Mouse (Mus musculus): Measurements from ENCODE around the gene Igdcc3.

- TF ChIP-seq CTCF (IDR thresholded peaks at IDR 0.05; ENCODE audit: insufficient read depth, low read length): peak; percentile 21; the same call in 1 of the 2 replicates
- peak; percentile 73 for TF ChIP-seq POLR2A (IDR thresholded peaks at IDR 0.05; ENCODE audit: borderline replicate concordance, extremely low read depth, low read depth, low read length)
Measured at GRCm38 (mm10) chr9:65214778-65215493, 73.9 kb downstream of the Igdcc3 start.
